Mouse (Mus musculus) ES-E14 (cell line): Measurements from ENCODE around the gene Ssu2. TPM values are rescaled to one million over a fixed set of nuclear protein-coding genes. Genes with fewer than 3 reads are reported as not detected.

Experiments
- DNase-seq: peaks from one replicate; pipeline ENCODE4 v3.0.0-alpha.2; 2013; ENCODE audit warnings: low read depth, low spot score
- H3K27ac ChIP-seq: 2 replicates; pipeline ENCODE4 v1.5.1; 2012; ENCODE audit warnings: low read depth, mild to moderate bottlenecking, low read length, moderate library complexity, mixed read lengths; ENCODE audit not compliant: poor library complexity, insufficient read depth, severe bottlenecking
- H3K36me3 ChIP-seq: 2 replicates; pipeline ENCODE4 v1.6.1; 2012; ENCODE audit warnings: mild to moderate bottlenecking, low read length, moderate library complexity, mixed read lengths; ENCODE audit not compliant: control insufficient read depth, poor library complexity, insufficient read depth, severe bottlenecking
- H3K4me1 ChIP-seq, 2 experiments: fragments of 150-350 bp in 1 of 2; sonication (generic) in 1 of 2; 2 replicates each; pipeline ENCODE4 v1.6.1; 2012; ENCODE audit warnings: low read length in 2 of 2, mild to moderate bottlenecking in 1 of 2, mixed read lengths in 1 of 2; ENCODE audit not compliant: control insufficient read depth in 2 of 2, insufficient read depth in 2 of 2, poor library complexity in 1 of 2
- H3K4me3 ChIP-seq, 2 experiments: fragments of 150-350 bp in 1 of 2; sonication (generic) in 1 of 2; 2 replicates each; pipeline ENCODE4 v1.5.1; 2012; ENCODE audit warnings: low read length in 2 of 2, low read depth in 1 of 2, mild to moderate bottlenecking in 1 of 2, mixed read lengths in 1 of 2; ENCODE audit not compliant: insufficient read depth in 1 of 2, poor library complexity in 1 of 2, severe bottlenecking in 1 of 2
- H3K9ac ChIP-seq: 2 replicates; pipeline ENCODE4 v1.6.1; 2012; ENCODE audit warnings: low read depth, mild to moderate bottlenecking, low read length, mixed read lengths; ENCODE audit not compliant: poor library complexity, insufficient read depth, severe bottlenecking
- H3K9me3 ChIP-seq: fragments of 150-350 bp; sonication (generic); 2 replicates; pipeline ENCODE4 v1.6.1; 2012; ENCODE audit warnings: low read depth, mild to moderate bottlenecking, low read length; ENCODE audit not compliant: control insufficient read depth, insufficient read depth
- CHD2 ChIP-seq: IDR thresholded peaks from 2 replicates; pipeline ENCODE4 v1.6.1; 2014; ENCODE audit warnings: mild to moderate bottlenecking, low read depth, low read length, inconsistent platforms
- HCFC1 ChIP-seq: IDR thresholded peaks from 2 replicates; pipeline ENCODE4 v1.6.1; 2012; ENCODE audit warnings: low read length, inconsistent platforms, borderline replicate concordance; ENCODE audit not compliant: insufficient read depth
- MAFK ChIP-seq: IDR thresholded peaks from 2 replicates; pipeline ENCODE4 v1.6.1; 2014; ENCODE audit warnings: mild to moderate bottlenecking, low read depth, low read length, inconsistent platforms; ENCODE audit not compliant: insufficient read depth
- ZC3H11A ChIP-seq: IDR thresholded peaks from 2 replicates; pipeline ENCODE4 v1.6.1; 2012; ENCODE audit warnings: low read depth, mild to moderate bottlenecking, inconsistent platforms, low read length, borderline replicate concordance
- ZNF384 ChIP-seq: IDR thresholded peaks from 2 replicates; pipeline ENCODE4 v1.6.1; 2012; ENCODE audit warnings: low read depth, low read length, inconsistent platforms
- in situ Hi-C, 2 experiments: fragments of 600-800 bp; cut with MboI; formaldehyde crosslinking; loops; one replicate each; pipeline ENCODE4 v1.15.1; 2025; ENCODE audit warnings: low sequenced_read_pairs in 2 of 2, inconsistent platforms in 1 of 2; ENCODE audit not compliant: unreplicated experiment in 2 of 2
- total RNA-seq: library from RNA; depleted of rRNA; stranded (reverse); fragments of 300-350 nt; gene quantifications from 2 replicates; pipeline ENCODE4 v1.2.3, GENCODE M21; 2012; rRNA removed

Gene Ssu2
- total RNA-seq, 1 experiment = 0.58 TPM

DNA sequence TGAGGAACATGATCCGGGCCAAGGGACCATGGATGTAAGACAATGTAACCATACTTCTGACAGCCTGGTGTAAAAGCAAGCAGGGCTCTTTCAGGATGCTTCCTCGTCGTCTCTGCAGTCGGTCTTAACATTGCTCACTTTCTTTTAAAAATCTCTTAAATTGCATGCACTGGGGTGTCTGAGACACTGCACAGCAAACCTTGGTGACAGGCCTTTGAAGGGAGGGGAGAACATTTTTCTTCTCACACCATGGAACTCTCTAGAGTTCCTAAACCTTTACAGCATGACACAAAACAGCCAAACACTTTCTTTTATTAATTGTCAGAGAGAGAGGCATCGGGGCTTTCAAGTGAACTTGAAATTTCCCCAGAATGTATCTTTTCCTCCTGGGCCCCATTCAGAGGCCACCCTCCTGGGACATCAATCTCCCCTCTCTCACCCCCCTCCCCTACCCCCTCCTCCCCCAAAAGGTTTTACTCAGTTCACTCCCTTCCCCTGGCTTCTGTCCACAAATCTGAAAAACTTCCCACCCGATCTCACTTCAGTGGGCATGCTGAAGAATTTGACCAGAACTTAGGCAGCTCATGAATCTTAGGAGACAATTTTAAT is 78.4 kb downstream of the Ssu2 start:
- TF ChIP-seq HCFC1 (no peak), MAFK (no peak), ZC3H11A (no peak), CHD2 (no peak), ZNF384 (no peak)
- no peaks in the 10 kb centered on the region for H3K9me3 ChIP-seq
- no peak overlapping the region for H3K4me3 ChIP-seq
- no peak overlapping the region for H3K27ac ChIP-seq
- no peak overlapping the region for H3K9ac ChIP-seq
- DNase-seq = no peak
- peaks cover 0 to 3% of the 10 kb centered on the region in 2 experiments; a peak in 1 of 4 replicates for H3K4me1 ChIP-seq
- H3K36me3 ChIP-seq = no peaks in the 10 kb centered on the region
- in situ Hi-C loops = no loop called here

Other genes with a start within 250 kb of the Ssu2 start
- 0.18 and 0.37 TPM in 2 replicates for gene Lmcd1, start 114.3 kb downstream of the Ssu2 start, total RNA-seq
- not detected in 2 replicates for gene Cav3, start 71.5 kb upstream of the Ssu2 start, total RNA-seq
- 0.04 and 0.11 TPM in 2 replicates for gene Oxtr, start 101.9 kb upstream of the Ssu2 start, total RNA-seq